8 mouse cellular contexts compared by ENCODE assay signal in genomic region chr14:54528446-54529111, GRCm38 (mm10). TPM values are rescaled to one million over a fixed set of nuclear protein-coding genes. Genes with fewer than 3 reads are reported as not detected.
DNase-seq lines count a peak whose midpoint lies in the region; ATAC-seq lines count a peak whose summit lies in the region.

No protein-coding gene starts in this region.

- DNase-seq in WW6 (ENCODE audit: low read depth, low spot score), result peak; percentile 68
- peak; percentile 83 for DNase-seq in gastrocnemius, postnatal 10 days
- DNase-seq in induced T-regulatory cell, adult 2 months (ENCODE audit: low read depth), result peak; percentile 90
- peak; percentile 48 to 76 for DNase-seq in left cerebral cortex, adult 8-10 months (ENCODE audit: low spot score in 2 of 2)
- peak; percentile 81 for DNase-seq in right cerebral cortex, postnatal 14 days
- DNase-seq in urinary bladder, postnatal 36 days (ENCODE audit: low spot score in 2 of 2), result peak; percentile 78 to 80

- ATAC-seq in common myeloid progenitor, adult 5-6 weeks (replicated peaks; ENCODE audit: low read depth, poor library complexity, severe bottlenecking), result peak; percentile 85
- ATAC-seq in megakaryocyte-erythroid progenitor cell, adult 5-6 weeks (replicated peaks; ENCODE audit: low FRiP score, low TSS enrichment, poor library complexity, severe bottlenecking), result peak; percentile 71

RNA-seq across cellular contexts. Expression of gene Prmt5, which starts 11.3 kb away (rescaled TPM):
- 79.2 and 82.9 TPM in 2 replicates for total RNA-seq in common myeloid progenitor, adult 5-6 weeks (2017)
- 10 to 100 TPM; 32.8 to 35.3 TPM for total RNA-seq in gastrocnemius, postnatal 10 days (2021)
- 10 to 100 TPM; 50.0 to 58.5 (median 55.0) TPM for total RNA-seq in left cerebral cortex, adult 8-10 months (2022)
- 73.8 and 87.5 TPM in 2 replicates for total RNA-seq in megakaryocyte-erythroid progenitor cell, adult 5-6 weeks (2014; fragmentation: Nextera tagmentation)
- total RNA-seq in megakaryocyte-erythroid progenitor cell, adult 5-6 weeks (2017), result 71.5 and 77.3 TPM in 2 replicates

RNA-seq across cellular contexts. Expression of gene Haus4, which starts 25.8 kb away (rescaled TPM):
- total RNA-seq in common myeloid progenitor, adult 5-6 weeks (2017), result 74.5 and 85.9 TPM in 2 replicates
- total RNA-seq in gastrocnemius, postnatal 10 days (2021), result 10 to 100 TPM in 1 of 2 experiments, 1 to 10 TPM in 1; 9.2 to 10.7 TPM
- total RNA-seq in left cerebral cortex, adult 8-10 months (2022), result 1 to 10 TPM; 3.0 to 4.7 (median 3.4) TPM
- total RNA-seq in megakaryocyte-erythroid progenitor cell, adult 5-6 weeks (2014; fragmentation: Nextera tagmentation), result 94.2 and 97.3 TPM in 2 replicates
- 60.5 and 68.2 TPM in 2 replicates for total RNA-seq in megakaryocyte-erythroid progenitor cell, adult 5-6 weeks (2017)

RNA-seq across cellular contexts. Expression of gene Ajuba, which starts 48.8 kb away (rescaled TPM):
- total RNA-seq in common myeloid progenitor, adult 5-6 weeks (2017), result 1.3 and 1.9 TPM in 2 replicates
- total RNA-seq in gastrocnemius, postnatal 10 days (2021), result 1 to 10 TPM; 7.5 to 9.9 TPM
- 1 to 10 TPM; 1.3 to 2.4 (median 1.7) TPM for total RNA-seq in left cerebral cortex, adult 8-10 months (2022)
- not detected in 2 replicates for total RNA-seq in megakaryocyte-erythroid progenitor cell, adult 5-6 weeks (2014; fragmentation: Nextera tagmentation)
- 0.19 and 0.80 TPM in 2 replicates for total RNA-seq in megakaryocyte-erythroid progenitor cell, adult 5-6 weeks (2017)

RNA-seq across cellular contexts. Expression of gene Rem2, which starts 52.7 kb away (rescaled TPM):
- 0.53 and 1.7 TPM in 2 replicates for total RNA-seq in common myeloid progenitor, adult 5-6 weeks (2017)
- total RNA-seq in gastrocnemius, postnatal 10 days (2021), result under 1 TPM in 1 of 2 experiments, not detected in 1; 0.14 TPM
- 10 to 100 TPM; 11.7 to 18.2 (median 13.6) TPM for total RNA-seq in left cerebral cortex, adult 8-10 months (2022)
- 0.50 and 3.5 TPM in 2 replicates for total RNA-seq in megakaryocyte-erythroid progenitor cell, adult 5-6 weeks (2014; fragmentation: Nextera tagmentation)
- total RNA-seq in megakaryocyte-erythroid progenitor cell, adult 5-6 weeks (2017), result 0.80 and 2.0 TPM in 2 replicates

Comparison
In these comparisons a context has a peak if more than half of its experiments do, and no peak if none do; other contexts are left out.
1. Peak in every context shown above with its lines: DNase-seq and ATAC-seq.